Mouse (Mus musculus): ENCODE data around the gene Sstr3. TPM values are rescaled to one million over a fixed set of nuclear protein-coding genes. Genes with fewer than 3 reads are reported as not detected.

The Sstr3 gene
- not detected in 2 replicates for total RNA-seq (2017)

- 0 out of 4 replicates have a peak, but pooled peaks of 1 of the 2 experiments have one; percentile 19 for ATAC-seq (replicated peaks in 1 of 2; ENCODE audit: insufficient read depth in 1 of 2, low FRiP score in 2 of 2, low TSS enrichment in 1 of 2, low read depth in 1 of 2, poor library complexity in 2 of 2, severe bottlenecking in 2 of 2)
Measured at GRCm38 (mm10) chr15:78544561-78545001, at the start of gene Sstr3. Gene Sstr3 (minus strand): TSS chr15:78544685.

GRCm38 (mm10) chr15:78593896-78594425 is 49.5 kb upstream of the Sstr3 start:
- no peak for ATAC-seq (replicated peaks in 1 of 2; ENCODE audit: insufficient read depth in 1 of 2, low FRiP score in 2 of 2, low TSS enrichment in 1 of 2, low read depth in 1 of 2, poor library complexity in 2 of 2, severe bottlenecking in 2 of 2)

GRCm38 (mm10) chr15:78592452-78592968 is 48.0 kb upstream of the Sstr3 start:
- ATAC-seq (replicated peaks in 1 of 2; ENCODE audit: insufficient read depth in 1 of 2, low FRiP score in 2 of 2, low TSS enrichment in 1 of 2, low read depth in 1 of 2, poor library complexity in 2 of 2, severe bottlenecking in 2 of 2) = no peak

GRCm38 (mm10) chr15:78591680-78592451 is 47.4 kb upstream of the Sstr3 start:
- peak; percentile 18 to 55; a peak in 3 of 4 replicates for ATAC-seq (replicated peaks in 1 of 2; ENCODE audit: insufficient read depth in 1 of 2, low FRiP score in 2 of 2, low TSS enrichment in 1 of 2, low read depth in 1 of 2, poor library complexity in 2 of 2, severe bottlenecking in 2 of 2)

GRCm38 (mm10) chr15:78590785-78591184 is 46.3 kb upstream of the Sstr3 start:
- ATAC-seq (replicated peaks in 1 of 2; ENCODE audit: insufficient read depth in 1 of 2, low FRiP score in 2 of 2, low TSS enrichment in 1 of 2, low read depth in 1 of 2, poor library complexity in 2 of 2, severe bottlenecking in 2 of 2) = no peak

- no peak for ATAC-seq (replicated peaks in 1 of 2; ENCODE audit: insufficient read depth in 1 of 2, low FRiP score in 2 of 2, low TSS enrichment in 1 of 2, low read depth in 1 of 2, poor library complexity in 2 of 2, severe bottlenecking in 2 of 2)
Measured at GRCm38 (mm10) chr15:78589936-78590335, 45.5 kb upstream of the Sstr3 start.

GRCm38 (mm10) chr15:78588900-78589299 is 44.4 kb upstream of the Sstr3 start:
- peak; percentile 59 to 69 for ATAC-seq (replicated peaks in 1 of 2; ENCODE audit: insufficient read depth in 1 of 2, low FRiP score in 2 of 2, low TSS enrichment in 1 of 2, low read depth in 1 of 2, poor library complexity in 2 of 2, severe bottlenecking in 2 of 2)

GRCm38 (mm10) chr15:78588049-78588448 is 43.6 kb upstream of the Sstr3 start:
- ATAC-seq (replicated peaks in 1 of 2; ENCODE audit: insufficient read depth in 1 of 2, low FRiP score in 2 of 2, low TSS enrichment in 1 of 2, low read depth in 1 of 2, poor library complexity in 2 of 2, severe bottlenecking in 2 of 2) = no peak

GRCm38 (mm10) chr15:78587050-78587994 is 42.8 kb upstream of the Sstr3 start:
- peak; percentile 52 to 68 for ATAC-seq (replicated peaks in 1 of 2; ENCODE audit: insufficient read depth in 1 of 2, low FRiP score in 2 of 2, low TSS enrichment in 1 of 2, low read depth in 1 of 2, poor library complexity in 2 of 2, severe bottlenecking in 2 of 2)

- ATAC-seq (replicated peaks in 1 of 2; ENCODE audit: insufficient read depth in 1 of 2, low FRiP score in 2 of 2, low TSS enrichment in 1 of 2, low read depth in 1 of 2, poor library complexity in 2 of 2, severe bottlenecking in 2 of 2) = no peak
Measured at GRCm38 (mm10) chr15:78585404-78585803, 40.9 kb upstream of the Sstr3 start.

GRCm38 (mm10) chr15:78583352-78583751 is 38.9 kb upstream of the Sstr3 start:
- ATAC-seq (replicated peaks in 1 of 2; ENCODE audit: insufficient read depth in 1 of 2, low FRiP score in 2 of 2, low TSS enrichment in 1 of 2, low read depth in 1 of 2, poor library complexity in 2 of 2, severe bottlenecking in 2 of 2) = no peak

- no peak for ATAC-seq (replicated peaks in 1 of 2; ENCODE audit: insufficient read depth in 1 of 2, low FRiP score in 2 of 2, low TSS enrichment in 1 of 2, low read depth in 1 of 2, poor library complexity in 2 of 2, severe bottlenecking in 2 of 2)
Measured at GRCm38 (mm10) chr15:78576284-78576810, 31.9 kb upstream of the Sstr3 start.

- ATAC-seq (replicated peaks in 1 of 2; ENCODE audit: insufficient read depth in 1 of 2, low FRiP score in 2 of 2, low TSS enrichment in 1 of 2, low read depth in 1 of 2, poor library complexity in 2 of 2, severe bottlenecking in 2 of 2) = peak; percentile 79 to 84
Measured at GRCm38 (mm10) chr15:78572658-78573397, 28.3 kb upstream of the Sstr3 start, which contains the start of gene Rac2. Gene Rac2 (minus strand): TSS chr15:78572783.

GRCm38 (mm10) chr15:78572270-78572600 is 27.8 kb upstream of the Sstr3 start:
- ATAC-seq (replicated peaks in 1 of 2; ENCODE audit: insufficient read depth in 1 of 2, low FRiP score in 2 of 2, low TSS enrichment in 1 of 2, low read depth in 1 of 2, poor library complexity in 2 of 2, severe bottlenecking in 2 of 2) = no peak

- ATAC-seq (replicated peaks in 1 of 2; ENCODE audit: insufficient read depth in 1 of 2, low FRiP score in 2 of 2, low TSS enrichment in 1 of 2, low read depth in 1 of 2, poor library complexity in 2 of 2, severe bottlenecking in 2 of 2) = peak; percentile 66 to 72
Measured at GRCm38 (mm10) chr15:78571554-78572269, 27.2 kb upstream of the Sstr3 start.

GRCm38 (mm10) chr15:78570170-78570569 is 25.7 kb upstream of the Sstr3 start:
- ATAC-seq (replicated peaks in 1 of 2; ENCODE audit: insufficient read depth in 1 of 2, low FRiP score in 2 of 2, low TSS enrichment in 1 of 2, low read depth in 1 of 2, poor library complexity in 2 of 2, severe bottlenecking in 2 of 2) = no peak

Measured in hematopoietic stem cell, adult 5-6 weeks (primary cell).